Mouse (Mus musculus) myocyte (in vitro differentiated cells): ENCODE measurements around the gene Fos. TPM values are rescaled to one million over a fixed set of nuclear protein-coding genes. Genes with fewer than 3 reads are reported as not detected.

Experiments
- H3K27me3 ChIP-seq: one replicate; pipeline ENCODE4 v1.6.1; 2011; ENCODE audit not compliant: control insufficient read depth, insufficient read depth, insufficient read length
- H3K36me3 ChIP-seq: one replicate; pipeline ENCODE4 v1.6.1; 2011; ENCODE audit not compliant: control insufficient read depth, insufficient read depth
- H3K4me2 ChIP-seq: one replicate; pipeline ENCODE4 v1.6.1; 2011; ENCODE audit warnings: low read depth, control low read depth
- H3K4me3 ChIP-seq: one replicate; pipeline ENCODE4 v1.5.1; 2011; ENCODE audit warnings: mild to moderate bottlenecking, control low read depth, moderate library complexity
- H3K79me2 ChIP-seq: one replicate; pipeline ENCODE4 v1.6.1; 2011; ENCODE audit not compliant: control insufficient read depth, insufficient read depth
- H3ac ChIP-seq: one replicate; pipeline ENCODE4 v1.6.1; 2011; ENCODE audit not compliant: control insufficient read depth, insufficient read length
- CEBPB ChIP-seq: IDR thresholded peaks from 2 replicates; pipeline ENCODE4 v1.6.1; 2011; ENCODE audit warnings: mild to moderate bottlenecking, moderate library complexity; ENCODE audit not compliant: poor library complexity, insufficient read depth, severe bottlenecking
- E2F4 ChIP-seq: IDR thresholded peaks from one replicate; pipeline ENCODE4 v1.6.1; 2011; ENCODE audit warnings: mild to moderate bottlenecking, control low read depth, moderate library complexity; ENCODE audit not compliant: insufficient read depth
- MAX ChIP-seq: IDR thresholded peaks from one replicate; pipeline ENCODE4 v1.6.1; 2011; ENCODE audit warnings: low read depth, mild to moderate bottlenecking, control low read depth
- MYOD1 ChIP-seq, 3 experiments: IDR thresholded peaks; one replicate each; pipeline ENCODE4 v1.6.1; 2011; ENCODE audit warnings: control low read depth in 2 of 3, low read depth in 2 of 3, mild to moderate bottlenecking in 2 of 3, moderate library complexity in 1 of 3; ENCODE audit not compliant: insufficient read length in 2 of 3, control insufficient read depth in 1 of 3
- MYOG ChIP-seq, 3 experiments: IDR thresholded peaks; one replicate each; pipeline ENCODE4 v1.6.1; 2011; ENCODE audit warnings: control low read depth in 2 of 3, low read depth in 2 of 3, mild to moderate bottlenecking in 2 of 3; ENCODE audit not compliant: insufficient read length in 2 of 3, control insufficient read depth in 1 of 3, insufficient read depth in 1 of 3
- POLR2A ChIP-seq: IDR thresholded peaks from one replicate; pipeline ENCODE4 v1.6.1; 2011; ENCODE audit warnings: low read depth, mild to moderate bottlenecking, control low read depth, moderate library complexity; ENCODE audit not compliant: insufficient read length
- POLR2AphosphoS2 ChIP-seq: IDR thresholded peaks from one replicate; pipeline ENCODE4 v1.6.1; 2011; ENCODE audit warnings: low read depth, control low read depth; ENCODE audit not compliant: insufficient read length
- REST ChIP-seq: IDR thresholded peaks from one replicate; pipeline ENCODE4 v1.6.1; 2011; ENCODE audit warnings: mild to moderate bottlenecking, control low read depth, moderate library complexity; ENCODE audit not compliant: insufficient read depth, insufficient read length
- SRF ChIP-seq: IDR thresholded peaks from one replicate; pipeline ENCODE4 v1.6.1; 2011; ENCODE audit warnings: low read depth; ENCODE audit not compliant: control insufficient read depth, insufficient read length
- TCF12 ChIP-seq: IDR thresholded peaks from one replicate; pipeline ENCODE4 v1.6.1; 2011; ENCODE audit warnings: mild to moderate bottlenecking, control low read depth; ENCODE audit not compliant: poor library complexity, insufficient read depth, severe bottlenecking
- TCF3 ChIP-seq: IDR thresholded peaks from one replicate; pipeline ENCODE4 v1.6.1; 2011; ENCODE audit warnings: low read depth, control low read depth; ENCODE audit not compliant: insufficient read length
- USF1 ChIP-seq: IDR thresholded peaks from one replicate; pipeline ENCODE4 v1.6.1; 2011; ENCODE audit warnings: low read depth, mild to moderate bottlenecking, control low read depth, moderate library complexity
- polyA plus RNA-seq: library from polyadenylated mRNA; unstranded; fragments of >200 nt; fragmentation: generic; extraction: Trizol; gene quantifications from one replicate; pipeline ENCODE4 v1.2.1, GENCODE M21; 2012; ENCODE audit warnings: missing spikeins

Fos gene
- polyA plus RNA-seq, 1 experiment, result 3.1 TPM

DNA sequence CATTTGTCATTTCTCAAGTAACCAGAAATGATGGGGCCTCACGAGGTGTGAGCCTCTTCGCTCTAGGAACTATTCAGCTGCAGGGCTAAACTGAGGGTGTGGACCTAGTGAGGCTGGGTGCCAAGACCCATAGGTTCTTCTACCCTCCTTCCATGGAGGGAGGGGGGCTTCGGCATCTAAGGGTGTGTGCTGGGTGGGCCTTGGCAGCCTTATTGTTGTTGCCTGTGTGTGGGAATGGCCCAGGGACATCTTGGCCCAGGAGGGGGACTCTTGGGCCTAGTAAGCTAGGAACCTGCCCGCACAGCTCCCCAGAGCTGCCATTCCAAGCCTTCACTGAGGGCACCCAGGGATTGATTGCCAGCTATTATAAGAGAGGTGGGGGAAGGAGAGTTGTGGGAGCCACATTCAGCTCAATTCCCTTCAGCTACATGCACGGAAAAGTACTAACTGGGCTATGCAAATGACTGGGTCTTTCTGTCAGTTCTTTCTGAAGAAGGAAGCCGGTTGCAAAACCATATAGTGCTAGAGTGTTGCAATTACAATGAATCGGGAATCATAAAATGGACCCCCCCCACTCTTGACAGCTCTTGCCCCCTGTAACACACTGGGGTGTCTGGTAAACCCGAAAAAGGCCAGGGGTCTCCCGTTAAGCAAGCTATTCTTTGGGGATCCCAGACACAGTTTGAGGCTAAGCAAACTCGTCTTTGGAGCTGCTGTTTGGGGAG, 16.6 kb downstream of the Fos start:
- no peaks in the 10 kb centered on the region for H3K79me2 ChIP-seq
- H3K4me3 ChIP-seq, result no peak overlapping the region
- H3ac ChIP-seq, result no peak overlapping the region
- no peaks in the 10 kb centered on the region for H3K27me3 ChIP-seq
- no peaks in the 10 kb centered on the region for H3K36me3 ChIP-seq
- H3K4me2 ChIP-seq, result no peak overlapping the region
- TF ChIP-seq USF1, result no peak
- TF ChIP-seq POLR2AphosphoS2, result no peak
- TF ChIP-seq MYOD1 (IDR thresholded peaks at IDR 0.05; ENCODE audit: control insufficient read depth in 1 of 3, insufficient read length in 2 of 3, low read depth in 2 of 3), result no peak
- TF ChIP-seq MAX, result no peak
- no peak for TF ChIP-seq MYOG (IDR thresholded peaks at IDR 0.05; ENCODE audit: control insufficient read depth in 1 of 3, insufficient read depth in 1 of 3, insufficient read length in 2 of 3, low read depth in 2 of 3)

DNA sequence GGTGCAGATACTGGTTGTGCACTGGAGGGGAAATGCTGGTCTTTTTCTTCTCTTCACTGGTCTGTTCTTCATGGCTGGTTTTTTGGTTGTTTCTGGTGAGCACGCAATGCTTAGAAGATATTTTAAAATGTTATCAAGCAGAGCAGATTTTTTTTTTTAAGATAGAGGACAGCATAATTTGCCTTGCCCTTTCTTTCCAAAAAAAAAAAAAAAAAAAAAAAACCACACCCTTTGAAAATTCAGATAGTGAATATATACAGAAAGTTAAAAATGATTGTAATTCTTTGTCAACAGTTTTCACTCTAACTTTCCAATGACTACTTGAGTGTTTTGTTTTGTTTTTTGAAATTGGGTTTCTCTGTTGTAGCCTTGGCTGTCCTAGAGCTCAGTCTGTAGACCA, 17.3 kb downstream of the Fos start:
- H3K27me3 ChIP-seq, result no peaks in the 10 kb centered on the region
- no peak overlapping the region for H3K4me2 ChIP-seq
- H3K36me3 ChIP-seq, result no peaks in the 10 kb centered on the region
- TF ChIP-seq MAX (no peak), POLR2AphosphoS2 (no peak), CEBPB (no peak), MYOD1 (IDR thresholded peaks at IDR 0.05; ENCODE audit: control insufficient read depth in 1 of 3, insufficient read length in 2 of 3, low read depth in 2 of 3) (no peak), USF1 (no peak), REST (no peak), POLR2A (no peak), E2F4 (no peak), TCF12 (no peak), MYOG (IDR thresholded peaks at IDR 0.05; ENCODE audit: control insufficient read depth in 1 of 3, insufficient read depth in 1 of 3, insufficient read length in 2 of 3, low read depth in 2 of 3) (no peak), SRF (no peak), TCF3 (no peak)
- no peak overlapping the region for H3ac ChIP-seq
- no peak overlapping the region for H3K4me3 ChIP-seq
- no peaks in the 10 kb centered on the region for H3K79me2 ChIP-seq

DNA sequence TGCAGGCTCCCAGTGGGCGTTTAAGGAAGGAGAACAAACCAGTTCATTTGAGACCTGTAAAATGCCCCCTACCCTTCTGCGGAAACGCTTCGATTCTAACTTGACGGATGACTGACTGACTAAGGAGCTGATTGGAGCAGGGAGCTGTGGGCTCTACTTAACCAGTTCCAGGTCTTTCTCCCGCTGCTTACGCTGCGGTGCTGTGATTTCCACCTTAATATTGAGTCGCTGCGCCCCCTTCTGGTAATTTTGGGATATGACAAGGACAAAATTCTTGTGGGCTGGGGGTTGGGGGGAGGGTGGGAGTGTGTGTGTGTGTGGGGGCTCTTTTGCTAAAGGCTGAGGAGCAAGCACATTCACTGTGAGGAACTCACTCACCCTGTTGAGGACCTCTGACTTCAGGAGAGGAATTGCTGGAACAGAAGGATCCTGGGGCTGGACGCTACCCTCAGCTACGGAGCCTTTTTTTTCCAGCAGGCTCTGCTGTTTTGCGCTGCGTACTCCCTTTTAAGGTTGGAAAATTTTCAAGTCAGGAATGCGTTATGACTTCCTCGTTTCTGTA, 18.5 kb downstream of the Fos start:
- peak overlapping the region; percentile 73 for H3K4me2 ChIP-seq
- H3K27me3 ChIP-seq, result no peaks in the 10 kb centered on the region
- H3K36me3 ChIP-seq, result no peaks in the 10 kb centered on the region
- TF ChIP-seq CEBPB, result no peak
- no peak for TF ChIP-seq MYOD1 (IDR thresholded peaks at IDR 0.05; ENCODE audit: control insufficient read depth in 1 of 3, insufficient read length in 2 of 3, low read depth in 2 of 3)
- TF ChIP-seq REST, result no peak
- no peak for TF ChIP-seq SRF
- no peak for TF ChIP-seq TCF12
- no peak for TF ChIP-seq POLR2AphosphoS2
- no peak for TF ChIP-seq MYOG (IDR thresholded peaks at IDR 0.05; ENCODE audit: control insufficient read depth in 1 of 3, insufficient read depth in 1 of 3, insufficient read length in 2 of 3, low read depth in 2 of 3)
- TF ChIP-seq E2F4, result no peak
- TF ChIP-seq TCF3, result no peak
- TF ChIP-seq MAX, result no peak
- no peak for TF ChIP-seq USF1
- no peak for TF ChIP-seq POLR2A
- no peak overlapping the region for H3ac ChIP-seq
- H3K79me2 ChIP-seq, result no peaks in the 10 kb centered on the region
- H3K4me3 ChIP-seq, result no peak overlapping the region

DNA sequence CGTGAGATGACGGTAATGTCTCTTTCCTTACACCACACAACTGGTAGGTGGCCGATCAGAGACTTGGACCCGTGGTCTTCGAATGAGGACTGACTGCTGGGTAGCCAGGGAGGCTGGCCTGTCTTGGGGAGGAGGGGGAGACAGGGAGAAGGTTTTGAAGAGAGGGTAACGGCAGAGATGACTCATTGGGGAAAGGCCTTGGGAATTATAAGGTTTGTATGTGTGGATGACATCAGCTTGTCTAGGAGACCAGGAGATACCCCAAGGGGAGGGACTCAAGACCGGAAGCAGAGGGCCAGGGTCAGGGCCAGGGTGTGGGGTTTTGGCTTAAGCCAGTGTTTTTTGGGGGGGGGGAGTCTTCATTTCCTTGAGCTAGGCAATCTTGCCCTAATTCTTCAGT, 22.6 kb downstream of the Fos start:
- H3ac ChIP-seq, result no peak overlapping the region
- H3K4me2 ChIP-seq, result peak overlapping the region; percentile 60
- H3K27me3 ChIP-seq, result no peaks in the 10 kb centered on the region
- TF ChIP-seq MYOD1 (IDR thresholded peaks at IDR 0.05; ENCODE audit: control insufficient read depth in 1 of 3, insufficient read length in 2 of 3, low read depth in 2 of 3), result no peak
- no peak for TF ChIP-seq USF1
- TF ChIP-seq CEBPB, result no peak
- no peak for TF ChIP-seq POLR2A
- no peak for TF ChIP-seq REST
- no peak for TF ChIP-seq MAX
- TF ChIP-seq TCF3, result no peak
- no peak for TF ChIP-seq E2F4
- no peak for TF ChIP-seq TCF12
- H3K79me2 ChIP-seq, result no peaks in the 10 kb centered on the region
- no peaks in the 10 kb centered on the region for H3K36me3 ChIP-seq
- H3K4me3 ChIP-seq, result peak overlapping the region; percentile 4

GRCm38 (mm10) chr12:85496755-85497154, 23.1 kb downstream of the Fos start:
- Histone ChIP-seq H3K79me2 (no peaks in the 10 kb centered on the region), H3K36me3 (no peaks in the 10 kb centered on the region), H3K27me3 (no peaks in the 10 kb centered on the region), H3K4me2 (peak overlapping the region; percentile 60), H3K4me3 (peak overlapping the region; percentile 4), H3ac (no peak overlapping the region)
- TF ChIP-seq E2F4 (no peak), REST (no peak), SRF (no peak), MYOD1 (IDR thresholded peaks at IDR 0.05; ENCODE audit: control insufficient read depth in 1 of 3, insufficient read length in 2 of 3, low read depth in 2 of 3) (no peak), USF1 (no peak), CEBPB (no peak), MYOG (IDR thresholded peaks at IDR 0.05; ENCODE audit: control insufficient read depth in 1 of 3, insufficient read depth in 1 of 3, insufficient read length in 2 of 3, low read depth in 2 of 3) (no peak), POLR2A (no peak)
